Mouse (Mus musculus) thymus, postnatal 36 days (tissue): ENCODE measurements at regions not wholly inside any gene's neighbourhood (a gene's known extent, or its start where the extent isn't known, plus 50 kb on each side); places are given as distances from the start of the nearest gene placed in this dataset.

Experiments used
- DNase-seq, 2 experiments: peaks; one replicate each; pipeline ENCODE4 v3.0.0; 2022; ENCODE audit warnings: mixed read lengths in 2 of 2

GRCm38 (mm10) chr19:45288722-45289121 is 53.1 kb upstream of the Lbx1 start:
- no peak for DNase-seq

DNA sequence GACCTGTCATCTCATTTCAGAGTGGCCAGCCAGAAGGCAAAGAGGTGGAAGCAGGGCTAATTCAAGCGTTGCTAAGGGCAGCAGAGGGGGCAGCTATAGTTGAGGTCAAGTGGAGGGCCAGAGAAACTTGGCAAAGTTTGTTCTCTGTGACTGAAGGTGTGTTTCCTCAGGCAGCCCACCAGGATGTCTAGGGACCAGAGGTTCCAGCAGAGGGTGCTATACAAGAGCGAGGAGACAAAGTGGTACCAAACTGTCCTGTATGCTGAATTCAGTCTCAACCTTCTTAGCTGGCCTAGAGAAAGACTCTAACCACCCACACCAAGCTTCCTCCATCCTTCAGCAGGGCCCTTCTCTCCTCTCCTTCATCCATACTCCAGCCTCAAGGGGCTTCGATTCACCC is 62.2 kb upstream of the Lbx1 start:
- no peak for DNase-seq

GRCm38 (mm10) chr19:45299341-45299740 is 63.7 kb upstream of the Lbx1 start:
- DNase-seq, result no peak

- DNase-seq, result no peak
These were observed 63.8 kb upstream of the Btrc start for GRCm38 (mm10) chr19:45299768-45300167.

DNA sequence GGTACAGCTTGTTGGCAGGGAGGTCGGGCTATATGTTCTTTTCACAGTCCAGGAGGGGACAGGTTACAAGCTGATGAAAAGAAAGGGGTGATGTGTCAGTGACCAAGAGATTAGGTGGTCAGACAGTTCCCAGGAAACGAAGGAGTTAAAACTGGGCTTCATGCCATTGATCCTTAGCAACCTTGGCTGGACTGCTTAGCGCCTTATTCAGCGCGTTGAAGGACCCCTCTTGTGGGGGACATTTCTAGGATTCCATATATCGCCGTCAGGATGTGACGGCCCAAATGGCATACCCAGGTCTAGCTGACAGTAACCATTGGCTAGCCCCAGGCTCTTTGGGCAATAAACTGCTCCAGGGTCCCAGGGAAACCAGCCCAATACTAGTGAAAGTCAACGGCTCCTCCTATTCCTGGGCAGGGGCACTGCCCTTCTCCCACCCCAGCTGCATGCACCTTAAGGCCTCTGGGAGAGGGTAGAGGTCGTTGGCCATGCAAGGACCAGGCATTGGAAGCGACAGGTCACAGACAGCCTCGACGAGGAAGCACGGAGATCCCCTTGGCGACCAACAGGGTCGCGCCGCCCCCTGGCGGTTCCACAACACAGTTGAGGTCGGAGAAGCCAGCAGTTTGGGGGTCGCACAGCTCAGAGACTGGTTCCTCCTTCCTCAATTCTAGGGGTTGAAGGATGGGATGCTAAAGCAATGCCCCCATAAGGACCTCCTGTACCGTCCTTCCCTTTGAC is 62.7 kb upstream of the Btrc start:
- DNase-seq, result peak; percentile 25 to 35

GRCm38 (mm10) chr19:45301432-45301732 is 62.2 kb upstream of the Btrc start:
- no peak for DNase-seq

- DNase-seq, result no peak
These were observed 61.6 kb upstream of the Btrc start for GRCm38 (mm10) chr19:45301733-45302547.

DNA sequence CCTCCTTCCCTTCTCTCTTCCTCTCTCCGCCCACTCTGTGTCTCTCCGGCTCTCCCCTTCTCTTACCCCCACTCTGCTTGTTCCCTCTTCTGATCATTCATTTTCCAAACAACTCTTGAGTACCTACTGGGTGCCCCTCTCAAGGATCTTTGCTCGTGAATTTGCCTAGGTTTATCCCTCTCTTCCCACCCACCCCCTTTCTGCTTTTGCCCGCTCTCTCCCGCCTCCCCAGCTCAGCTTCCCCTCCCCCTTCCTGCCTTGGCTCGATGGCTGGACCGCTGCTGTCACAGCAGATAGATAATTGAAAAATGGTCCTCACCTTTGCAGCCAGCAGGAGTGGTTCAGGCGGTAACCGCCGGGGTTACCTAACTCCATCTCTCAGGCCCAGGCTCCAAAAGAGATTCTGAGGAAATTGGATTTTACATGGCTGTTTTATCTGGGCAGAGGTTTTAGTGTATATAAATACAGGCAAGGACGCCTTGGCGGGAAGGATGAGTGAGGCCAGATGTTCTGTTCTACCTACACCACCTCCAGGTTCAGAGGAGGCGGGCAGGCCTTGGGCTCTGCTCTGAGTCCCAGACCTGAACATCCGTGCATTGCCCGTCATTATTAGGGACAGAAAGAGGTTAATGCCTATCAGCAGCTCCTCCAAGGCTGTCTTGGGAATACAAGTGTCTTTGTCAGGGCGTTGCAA is 60.8 kb upstream of the Btrc start:
- no peak for DNase-seq

DNA sequence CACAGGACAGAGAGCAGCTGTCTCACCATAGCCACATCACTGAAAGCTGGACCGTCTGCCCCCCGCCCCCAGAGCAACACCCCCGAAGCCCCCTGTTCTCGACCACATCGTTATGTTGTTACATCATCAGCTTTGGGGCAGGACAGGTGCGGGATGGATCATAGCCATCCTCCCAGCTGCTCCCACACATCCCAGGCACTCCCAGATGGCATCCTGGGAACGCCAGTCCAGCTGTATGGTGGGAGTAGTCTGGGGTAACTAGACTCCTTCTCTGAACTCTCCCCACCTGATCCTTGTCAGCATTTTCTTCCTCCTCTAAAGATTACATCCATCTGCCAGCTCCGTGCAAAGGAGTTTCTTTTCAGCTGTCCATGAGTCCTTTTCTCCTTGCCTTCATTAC is 59.0 kb upstream of the Btrc start:
- DNase-seq, result no peak

- peak; percentile 47 to 49 for DNase-seq
These were observed 55.9 kb upstream of the Btrc start for GRCm38 (mm10) chr19:45307299-45308275.

- DNase-seq, result no peak
These were observed 54.8 kb upstream of the Btrc start for GRCm38 (mm10) chr19:45308676-45309275.

GRCm38 (mm10) chr19:45310291-45310881 is 53.1 kb upstream of the Btrc start:
- DNase-seq, result no peak

GRCm38 (mm10) chr19:45310944-45311603 is 52.5 kb upstream of the Btrc start:
- DNase-seq, result peak; percentile 31 to 39

- DNase-seq, result no peak
These were observed 51.5 kb upstream of the Btrc start for GRCm38 (mm10) chr19:45311831-45312537.

GRCm38 (mm10) chr19:45312713-45313365 is 50.7 kb upstream of the Btrc start:
- DNase-seq, result no peak
